Mouse (Mus musculus): ENCODE results near the gene Tomm34. TPM values are rescaled to one million over a fixed set of nuclear protein-coding genes. Genes with fewer than 3 reads are reported as not detected.

Gene Tomm34
- total and polyA plus RNA-seq, 3 experiments: 18.5 to 28.7 (median 22.9) TPM

GRCm38 (mm10) chr2:164107125-164107874 lies 36.3 kb upstream of the Tomm34 start:
- Histone ChIP-seq H3K36me3 (ENCODE audit: control insufficient read depth, insufficient read depth, low read length) (peaks cover 2% of the 10 kb centered on the region; the same call in 1 of the 2 replicates), H3K27me3 (ENCODE audit: control insufficient read depth, insufficient read depth, low read length) (no peaks in the 10 kb centered on the region), H3K4me1 (ENCODE audit: control insufficient read depth, insufficient read depth, low read length) (0 out of 2 replicates have a peak, but pooled peaks cover 1% of the 10 kb centered on the region), H3K27ac (no peak overlapping the region), H3K79me2 (replicated peaks; ENCODE audit: control insufficient read depth, insufficient read depth, low read length) (no peaks in the 10 kb centered on the region), H3K9ac (ENCODE audit: low read depth, low read length) (no peak overlapping the region), H3K4me3 (no peak overlapping the region)
- intact Hi-C loops (cut with DNase I): loop anchor here (2.0 to 10.0 kb wide), 2 partner anchors 74 to 238 kb away; no protein-coding TSS in a partner anchor
- WGBS: 80% methylated on average over 16 of the region's 16 CpGs
- no peak for DNase-seq
- no peak for TF ChIP-seq CTCF (IDR thresholded peaks at IDR 0.05)

GRCm38 (mm10) chr2:164106287-164107035 lies 35.5 kb upstream of the Tomm34 start:
- WGBS: 66% methylated on average over 14 of the region's 14 CpGs
- 0 out of 2 replicates have a peak, but pooled peaks cover 1% of the 10 kb centered on the region for H3K4me1 ChIP-seq (ENCODE audit: control insufficient read depth, insufficient read depth, low read length)
- no peak overlapping the region for H3K27ac ChIP-seq
- no peak overlapping the region for H3K9ac ChIP-seq (ENCODE audit: low read depth, low read length)
- no peaks in the 10 kb centered on the region for H3K79me2 ChIP-seq (replicated peaks; ENCODE audit: control insufficient read depth, insufficient read depth, low read length)
- H3K27me3 ChIP-seq (ENCODE audit: control insufficient read depth, insufficient read depth, low read length): no peaks in the 10 kb centered on the region
- H3K36me3 ChIP-seq (ENCODE audit: control insufficient read depth, insufficient read depth, low read length): peaks cover 2% of the 10 kb centered on the region; the same call in 1 of the 2 replicates
- TF ChIP-seq EP300 (IDR thresholded peaks at IDR 0.05; ENCODE audit: insufficient read depth, low read depth, low read length) (no peak), CTCF (IDR thresholded peaks at IDR 0.05) (no peak), POLR2A (IDR thresholded peaks at IDR 0.05; ENCODE audit: insufficient read depth, low read depth, low read length) (no peak)
- no peak overlapping the region for H3K4me3 ChIP-seq
- intact Hi-C loops (cut with DNase I): loop anchor here (2.0 to 10.0 kb wide), 2 partner anchors 74 to 238 kb away; no protein-coding TSS in a partner anchor
- DNase-seq: no peak

- intact Hi-C loops (cut with DNase I): loop anchor here (1.0 to 10.0 kb wide), 3 partner anchors 241 to 304 kb away; partner anchors contain the start of gene Slpi
- H3K9ac ChIP-seq (ENCODE audit: low read depth, low read length): no peak overlapping the region
- peaks cover 2% of the 10 kb centered on the region; the same call in 1 of the 2 replicates for H3K36me3 ChIP-seq (ENCODE audit: control insufficient read depth, insufficient read depth, low read length)
- peak; percentile 41 to 72 for DNase-seq
- 21% methylated on average over 4 of the region's 4 CpGs for WGBS
- no peaks in the 10 kb centered on the region for H3K79me2 ChIP-seq (replicated peaks; ENCODE audit: control insufficient read depth, insufficient read depth, low read length)
- TF ChIP-seq EP300 (IDR thresholded peaks at IDR 0.05; ENCODE audit: insufficient read depth, low read depth, low read length): peak; percentile 66; the same call in 1 of the 2 replicates
- TF ChIP-seq POLR2A (IDR thresholded peaks at IDR 0.05; ENCODE audit: insufficient read depth, low read depth, low read length): no peak
- TF ChIP-seq CTCF (IDR thresholded peaks at IDR 0.05): no peak; the same call in none of the 2 replicates
- no peaks in the 10 kb centered on the region for H3K27me3 ChIP-seq (ENCODE audit: control insufficient read depth, insufficient read depth, low read length)
- no peaks in the 10 kb centered on the region for H3K4me1 ChIP-seq (ENCODE audit: control insufficient read depth, insufficient read depth, low read length)
- H3K4me3 ChIP-seq: no peak overlapping the region
- H3K27ac ChIP-seq: no peak overlapping the region
These were observed 32.5 kb upstream of the Tomm34 start for GRCm38 (mm10) chr2:164103501-164103900.

- intact Hi-C loops (cut with DNase I): loop anchor here (5.0 to 10.0 kb wide), 2 partner anchors 242 to 285 kb away; partner anchors contain the start of gene Slpi
- no peak for DNase-seq
- TF ChIP-seq EP300 (IDR thresholded peaks at IDR 0.05; ENCODE audit: insufficient read depth, low read depth, low read length) (no peak), CTCF (IDR thresholded peaks at IDR 0.05) (no peak), POLR2A (IDR thresholded peaks at IDR 0.05; ENCODE audit: insufficient read depth, low read depth, low read length) (no peak)
- no peak overlapping the region for H3K9ac ChIP-seq (ENCODE audit: low read depth, low read length)
- H3K4me1 ChIP-seq (ENCODE audit: control insufficient read depth, insufficient read depth, low read length): no peaks in the 10 kb centered on the region
- H3K4me3 ChIP-seq: no peak overlapping the region
- no peaks in the 10 kb centered on the region for H3K36me3 ChIP-seq (ENCODE audit: control insufficient read depth, insufficient read depth, low read length)
- H3K27ac ChIP-seq: no peak overlapping the region
- WGBS: 82% methylated on average over 3 of the region's 3 CpGs
- H3K79me2 ChIP-seq (replicated peaks; ENCODE audit: control insufficient read depth, insufficient read depth, low read length): no peaks in the 10 kb centered on the region
- no peaks in the 10 kb centered on the region for H3K27me3 ChIP-seq (ENCODE audit: control insufficient read depth, insufficient read depth, low read length)
These were observed 31.4 kb upstream of the Tomm34 start for GRCm38 (mm10) chr2:164102366-164102765.

GRCm38 (mm10) chr2:164101936-164102335 lies 31.0 kb upstream of the Tomm34 start:
- Histone ChIP-seq H3K4me3 (no peak overlapping the region), H3K36me3 (ENCODE audit: control insufficient read depth, insufficient read depth, low read length) (no peaks in the 10 kb centered on the region), H3K9ac (ENCODE audit: low read depth, low read length) (no peak overlapping the region), H3K4me1 (ENCODE audit: control insufficient read depth, insufficient read depth, low read length) (no peaks in the 10 kb centered on the region), H3K27me3 (ENCODE audit: control insufficient read depth, insufficient read depth, low read length) (no peaks in the 10 kb centered on the region), H3K79me2 (replicated peaks; ENCODE audit: control insufficient read depth, insufficient read depth, low read length) (no peaks in the 10 kb centered on the region), H3K27ac (no peak overlapping the region)
- intact Hi-C loops (cut with DNase I): loop anchor here (5.0 to 10.0 kb wide), 2 partner anchors 243 to 285 kb away; partner anchors contain the start of gene Slpi
- 61% methylated on average over 1 of the region's 1 CpGs for WGBS
- no peak for DNase-seq
- TF ChIP-seq EP300 (IDR thresholded peaks at IDR 0.05; ENCODE audit: insufficient read depth, low read depth, low read length) (no peak), CTCF (IDR thresholded peaks at IDR 0.05) (no peak), POLR2A (IDR thresholded peaks at IDR 0.05; ENCODE audit: insufficient read depth, low read depth, low read length) (no peak)

All from heart, adult 2 months (tissue).